Mouse (Mus musculus) R1 (cell line): ENCODE data around the gene Prss22.
"Not testable (repeated sequence)": the region's sequence is repeated elsewhere in the genome, so short reads cannot be mapped to it uniquely, and the experiment has no call there.

ENCODE experiments used
- DNase-seq: peaks from one replicate; pipeline ENCODE4 v3.0.0-alpha.2; 2018; ENCODE audit warnings: low read depth, low spot score

Gene Prss22

DNA sequence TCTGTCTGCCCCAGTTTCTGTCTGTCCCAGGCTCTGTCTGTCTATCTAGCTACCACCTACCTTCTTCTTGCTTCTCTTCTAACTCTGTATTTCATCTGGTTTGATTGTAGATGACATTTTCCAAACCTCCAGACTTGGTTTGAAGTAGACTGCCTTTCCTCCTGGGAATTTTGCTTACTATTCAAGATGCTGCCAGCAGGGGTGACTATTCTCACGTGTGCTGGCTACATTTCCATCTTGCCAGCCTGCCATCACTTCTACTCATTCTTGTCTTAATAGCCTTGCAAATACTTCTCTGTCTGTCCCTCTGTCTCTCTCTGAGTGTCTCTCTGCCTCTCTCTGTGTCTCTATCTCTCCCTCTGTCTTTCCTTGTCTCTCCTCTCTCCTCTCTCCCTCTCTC is 2.5 kb downstream of the Prss22 start:
- DNase-seq, result no peak

- no peak for DNase-seq
Observed at GRCm38 (mm10) chr17:23994667-23995066, 3.2 kb downstream of the Prss22 start.

DNA sequence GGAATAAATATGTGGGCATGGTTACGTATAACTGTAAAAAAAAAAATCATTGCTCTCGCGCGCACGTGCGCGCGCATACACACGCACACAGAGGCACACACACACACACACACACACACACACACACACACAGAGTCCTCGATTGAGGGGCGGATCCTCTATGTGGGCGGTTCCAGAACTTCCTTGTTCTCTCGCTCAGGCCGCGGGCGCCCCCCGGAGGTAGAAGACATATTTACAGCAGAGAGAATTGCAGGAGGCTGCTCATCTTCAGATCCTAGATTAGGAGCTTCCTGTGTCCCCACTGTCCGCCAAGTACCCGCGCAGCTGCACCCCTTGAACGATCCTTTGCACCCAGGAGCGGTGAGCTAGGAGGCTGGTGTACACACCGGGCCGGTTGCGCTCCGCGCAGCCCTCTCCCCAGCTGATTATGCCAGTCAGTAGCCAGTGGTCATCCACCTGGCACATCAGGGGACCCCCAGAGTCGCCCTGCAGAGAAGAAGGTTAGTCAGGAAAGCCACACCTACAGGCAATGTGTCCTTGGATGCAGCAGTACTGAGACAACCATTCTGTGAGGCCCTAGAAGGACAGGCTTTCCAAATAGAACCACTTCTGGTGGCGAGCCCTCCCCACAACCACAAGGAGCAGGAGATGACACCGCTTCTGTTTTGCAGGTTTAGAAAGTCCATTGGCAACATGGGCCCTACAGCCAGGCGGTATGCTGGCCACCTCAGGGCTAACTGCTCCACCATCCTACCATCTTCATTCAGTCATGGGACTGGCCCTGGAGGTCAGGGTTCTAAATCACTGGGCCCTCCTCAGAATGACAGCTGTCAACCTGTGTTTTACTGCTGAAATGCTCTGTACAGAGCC is 4.1 kb downstream of the Prss22 start:
- DNase-seq, result peak; percentile 96

DNA sequence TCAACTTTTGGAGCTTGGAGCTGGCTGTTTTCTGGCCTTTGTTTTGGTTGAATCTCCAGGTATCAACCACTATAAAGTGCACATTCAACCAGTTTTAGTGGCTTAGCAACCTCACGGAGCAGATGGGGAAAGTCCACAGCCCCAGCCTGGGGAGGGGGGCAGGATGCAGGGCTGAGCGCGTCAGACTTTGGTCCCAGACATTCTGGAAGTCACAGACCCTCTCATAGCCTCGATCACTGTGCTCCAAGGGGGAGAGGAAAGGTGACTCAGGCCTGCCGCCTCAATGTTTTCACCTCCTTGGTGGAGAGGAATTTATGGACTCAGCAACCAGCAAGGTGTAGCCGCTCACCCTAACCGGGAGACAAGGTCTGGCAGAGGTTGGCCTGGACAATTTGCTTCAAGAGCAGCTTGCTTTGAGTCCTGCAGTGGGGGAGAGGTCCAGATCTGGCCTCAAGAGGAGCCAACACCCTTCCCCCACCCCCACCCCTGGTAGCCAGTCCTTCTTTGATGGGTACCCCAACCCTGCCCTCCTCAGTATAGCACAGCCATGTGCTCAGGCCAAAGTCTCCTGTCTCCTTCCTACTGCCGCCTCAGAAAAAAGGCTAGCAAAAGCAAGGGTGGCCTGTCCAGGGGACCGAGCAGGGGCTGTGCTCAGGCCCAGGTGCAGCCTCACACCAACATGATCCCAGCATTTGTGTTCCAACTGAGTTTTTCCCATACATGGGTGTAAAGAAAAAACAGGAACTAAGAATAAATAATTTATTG is 4.9 kb downstream of the Prss22 start:
- DNase-seq, result peak; percentile 31

DNA sequence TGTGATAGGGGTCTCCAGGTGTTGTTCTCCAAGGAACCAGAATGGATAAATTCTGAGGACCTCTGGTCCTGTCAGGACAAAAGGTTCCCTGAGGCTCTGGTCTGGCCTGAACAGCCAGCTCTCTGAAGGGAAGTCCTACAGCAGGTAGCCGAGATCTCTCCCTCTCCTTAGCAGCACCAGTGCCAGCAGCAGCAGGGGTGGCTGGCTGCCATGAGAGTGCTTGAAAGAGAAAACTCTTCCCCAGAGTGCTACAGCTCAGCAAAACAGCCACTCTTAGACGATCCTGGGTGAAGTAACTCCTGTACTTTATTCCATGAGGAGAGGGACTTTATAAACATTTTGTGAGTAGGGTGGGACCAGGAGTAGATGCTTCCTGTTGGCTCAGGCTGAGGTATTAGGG is 8.1 kb downstream of the Prss22 start:
- DNase-seq, result no peak

DNA sequence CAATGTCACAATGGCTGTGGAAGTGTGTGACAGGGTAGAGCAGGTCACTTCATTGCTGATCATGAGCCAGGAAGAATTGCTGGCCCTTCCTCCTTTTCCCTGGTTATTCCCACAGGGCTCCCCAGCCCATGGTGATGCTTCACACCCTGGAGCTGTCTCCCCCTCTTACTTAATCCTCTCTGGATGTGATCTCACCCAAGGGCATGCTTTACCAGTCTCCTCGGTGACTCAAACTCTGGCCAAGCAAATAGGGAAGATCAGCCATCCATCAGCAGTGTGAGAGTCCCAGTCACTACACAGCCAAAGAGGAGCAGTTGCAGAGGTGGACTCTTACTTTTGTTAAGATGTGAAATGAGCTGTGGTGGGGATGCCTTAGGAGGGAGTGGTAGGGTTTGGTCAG is 12.9 kb downstream of the Prss22 start:
- no peak for DNase-seq

DNA sequence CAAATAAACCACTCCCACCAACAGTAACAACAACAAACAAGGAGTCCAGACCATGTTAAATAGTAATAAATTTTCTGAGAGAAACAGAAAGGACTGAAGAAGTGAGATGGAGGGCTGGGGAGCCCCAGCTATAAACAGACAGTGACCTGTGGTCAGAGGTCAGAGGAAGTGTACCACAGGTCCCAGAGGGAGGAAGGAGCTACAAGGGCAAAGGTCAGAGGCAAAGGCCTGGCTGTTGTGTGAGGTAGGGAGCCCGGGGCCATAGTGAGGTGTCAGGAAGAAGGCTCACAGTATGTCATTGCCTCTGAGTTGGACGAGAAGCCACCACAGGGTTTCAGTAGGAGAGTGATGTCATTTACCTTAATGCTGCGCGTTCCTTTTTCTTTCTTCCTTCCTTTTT is 15.0 kb downstream of the Prss22 start:
- no peak for DNase-seq

DNA sequence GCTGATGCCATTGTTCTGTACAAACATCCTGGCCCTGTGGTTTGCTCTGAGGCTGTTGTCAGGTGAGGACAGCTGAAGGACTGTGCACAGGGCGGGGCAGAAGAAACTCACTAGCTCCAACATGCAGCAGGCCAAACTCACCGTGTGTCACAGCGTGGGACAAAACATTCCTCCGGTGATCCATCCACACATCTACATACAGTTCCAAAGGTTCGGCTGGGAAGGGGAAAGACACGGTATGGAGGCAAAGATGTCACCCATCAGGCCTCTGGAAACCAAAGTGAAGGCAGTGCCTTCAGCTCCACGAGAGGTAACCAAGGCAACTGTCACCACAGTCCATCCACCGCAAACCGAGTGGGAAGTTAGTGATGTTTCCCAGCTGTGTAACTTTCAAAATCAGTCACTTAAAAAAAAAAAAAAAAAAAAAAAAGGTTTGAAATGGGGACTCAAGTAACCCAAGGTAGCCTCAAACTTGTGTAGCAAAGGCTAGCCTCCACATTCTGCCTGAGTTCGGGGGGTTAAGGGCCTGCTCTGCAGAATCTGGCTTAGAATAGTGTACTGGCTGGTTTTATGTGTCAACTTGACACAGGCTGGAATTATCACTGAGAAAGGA is 17.5 kb downstream of the Prss22 start, which contains the start of gene Prss30:
TSS of gene Prss30 (minus strand) at position 270 of the 613 bp plus-strand sequence.
- DNase-seq, result peak; percentile 29

- DNase-seq, result no peak
Observed at GRCm38 (mm10) chr17:23979471-23979870, 18.4 kb downstream of the Prss22 start.

DNA sequence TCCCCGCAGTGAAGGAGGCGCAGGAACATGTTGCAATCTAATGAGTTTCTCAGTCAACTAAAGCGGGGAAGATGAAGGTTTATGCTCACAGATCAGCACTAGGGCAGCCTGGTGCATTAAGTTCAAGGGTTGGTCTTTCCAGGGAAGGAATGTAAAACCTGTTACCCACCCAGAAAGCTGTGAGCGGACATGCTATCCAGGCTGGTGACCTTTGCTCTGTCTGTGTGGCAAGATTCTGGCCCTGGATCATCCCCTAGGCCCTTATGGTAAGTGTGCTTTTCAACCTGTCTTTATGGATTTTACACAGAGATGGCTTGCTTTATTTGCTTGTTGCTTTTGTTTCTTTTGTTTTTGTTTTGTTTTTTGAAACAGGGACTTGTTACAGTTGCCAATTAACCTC is 21.2 kb downstream of the Prss22 start:
- no peak for DNase-seq

DNA sequence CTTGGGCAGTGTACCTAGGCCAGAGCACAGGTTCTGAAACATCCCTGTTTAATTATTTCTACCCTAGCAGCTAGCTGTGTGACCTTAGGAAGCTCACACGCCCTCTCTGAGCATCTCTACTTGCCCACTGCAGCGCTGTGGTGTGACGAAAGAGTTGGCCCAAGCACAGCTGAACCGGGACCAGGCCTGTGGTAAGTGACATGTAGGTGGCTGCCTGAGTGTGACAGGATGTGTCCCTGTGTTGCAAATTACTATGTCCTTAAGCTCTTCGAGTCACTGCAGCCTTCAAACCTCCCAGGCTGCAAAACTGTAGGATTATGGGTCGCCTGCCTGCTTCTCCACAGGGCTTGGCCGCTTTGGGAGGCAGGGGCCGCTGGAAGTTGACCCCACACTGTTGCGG is 26.6 kb downstream of the Prss22 start:
- no peak for DNase-seq

GRCm38 (mm10) chr17:23969231-23969630 is 28.7 kb downstream of the Prss22 start:
- peak; percentile 80 for DNase-seq

DNA sequence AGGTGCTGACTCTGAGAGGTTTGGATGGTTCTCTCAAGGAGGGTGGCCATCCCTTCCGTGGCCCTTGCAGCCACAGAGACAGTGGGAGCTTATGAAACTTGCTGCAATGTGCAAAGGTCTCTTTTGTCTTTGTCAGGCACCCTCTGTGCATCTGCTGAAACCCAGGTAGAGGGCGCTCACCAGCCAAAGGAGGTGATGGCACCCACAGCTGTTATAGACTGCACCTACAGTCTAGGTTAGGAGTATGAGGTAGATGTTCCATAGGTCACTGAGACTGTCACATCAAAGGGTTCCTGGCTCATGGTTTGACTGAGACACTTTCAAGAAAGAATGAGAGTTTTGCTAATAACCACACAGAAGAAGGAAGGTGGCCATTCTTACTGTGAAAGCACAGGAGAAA is 29.1 kb downstream of the Prss22 start:
- peak; percentile 52 for DNase-seq

DNA sequence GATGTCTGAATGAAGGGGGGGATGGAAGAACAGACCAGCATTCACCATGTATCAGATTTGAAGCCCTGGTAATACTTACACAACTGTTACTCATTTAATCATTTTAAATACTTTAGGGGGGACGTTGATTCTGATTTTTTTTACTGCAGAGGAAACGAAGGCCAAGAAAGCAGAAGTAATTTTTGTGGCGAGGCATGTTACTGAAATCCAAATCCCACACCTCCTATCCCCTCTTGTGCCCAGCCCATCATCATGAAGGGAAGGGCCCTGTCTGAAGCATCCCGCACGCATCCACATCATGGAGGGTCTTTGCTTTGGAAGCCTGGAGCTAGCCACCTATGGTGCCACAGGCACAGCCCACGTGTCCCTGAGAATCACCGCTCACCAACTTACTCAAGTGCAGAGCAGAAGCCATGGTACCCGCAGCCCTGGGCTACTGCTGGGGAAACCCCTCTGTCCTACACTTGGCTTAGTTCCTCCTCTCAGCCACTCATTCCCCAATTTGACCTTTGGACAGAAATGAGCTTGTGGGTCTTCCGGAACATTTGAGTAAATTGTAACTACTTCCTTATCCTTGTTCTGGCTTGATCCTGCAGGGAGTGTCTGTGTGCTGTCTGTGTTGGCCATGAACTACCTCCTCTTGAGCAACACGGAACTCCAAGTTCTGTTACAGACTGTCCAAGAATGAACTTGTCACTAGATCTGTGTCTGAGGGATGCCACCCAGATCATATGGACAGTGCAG is 31.1 kb downstream of the Prss22 start:
- DNase-seq, result no peak

GRCm38 (mm10) chr17:23965805-23966425 is 32.0 kb downstream of the Prss22 start:
- DNase-seq, result peak; percentile 55

DNA sequence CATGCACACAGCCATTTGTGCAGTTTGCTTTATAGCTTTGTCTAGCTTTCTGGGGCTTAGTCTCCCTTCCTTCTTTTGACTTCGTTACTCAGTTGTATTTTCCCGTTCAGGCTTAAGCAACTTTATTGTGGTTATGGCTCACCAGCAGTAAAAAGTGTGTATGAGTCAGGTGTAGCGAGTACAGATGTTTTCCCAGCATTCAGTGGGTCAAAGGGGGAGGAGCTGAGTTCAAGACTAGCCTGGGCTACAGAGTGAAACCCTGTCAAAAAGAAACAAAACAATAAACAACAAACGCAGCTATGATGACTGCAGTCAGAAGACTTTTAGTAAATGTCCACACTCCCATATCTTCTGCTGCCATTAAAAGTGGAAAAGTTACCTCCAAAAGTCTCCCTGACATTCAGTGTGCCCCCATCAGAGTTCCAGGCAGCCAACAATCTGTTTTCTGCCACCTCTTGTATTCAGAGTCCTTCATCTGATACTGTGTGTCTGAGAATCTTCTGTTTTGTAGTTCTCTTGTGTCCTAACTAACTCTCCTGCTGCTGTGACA is 36.3 kb downstream of the Prss22 start:
- no peak for DNase-seq

DNA sequence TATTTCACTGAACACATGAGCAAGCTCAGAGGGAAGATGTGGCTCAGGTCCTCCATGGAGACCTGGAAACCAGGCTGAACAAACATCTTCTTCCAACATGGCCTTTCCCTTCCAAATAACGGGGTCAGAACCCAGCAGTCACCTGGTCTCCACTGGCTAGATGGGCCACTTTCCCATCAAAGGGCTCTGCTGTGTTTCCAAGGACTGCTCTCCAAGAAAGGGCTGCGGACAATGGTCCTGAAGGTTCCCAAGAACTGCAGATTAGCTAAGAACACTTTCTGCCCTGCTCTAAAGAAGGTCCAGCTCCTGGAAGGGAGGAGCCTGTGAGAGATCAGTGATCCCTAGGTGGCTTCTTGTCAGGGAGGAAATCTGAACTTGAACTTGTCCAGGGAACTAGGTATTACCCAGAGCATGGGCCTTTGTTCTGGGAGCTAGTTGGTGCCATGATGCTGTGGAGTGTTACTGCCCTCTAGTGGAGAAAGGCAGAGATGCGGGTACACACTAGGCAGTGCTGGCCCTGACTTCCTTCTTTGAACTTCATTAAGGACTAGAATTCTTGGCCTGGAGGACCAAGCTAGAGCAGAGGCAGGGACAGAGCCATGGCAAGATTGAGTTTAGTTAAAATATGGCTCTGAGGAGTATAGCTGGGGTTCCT is 37.7 kb downstream of the Prss22 start:
- DNase-seq, result peak; percentile 84

GRCm38 (mm10) chr17:23955174-23955573 is 42.7 kb downstream of the Prss22 start, which contains the start of gene Sbpl:
TSS of gene Sbpl (minus strand) at chr17:23955274.
- DNase-seq, result no peak

DNA sequence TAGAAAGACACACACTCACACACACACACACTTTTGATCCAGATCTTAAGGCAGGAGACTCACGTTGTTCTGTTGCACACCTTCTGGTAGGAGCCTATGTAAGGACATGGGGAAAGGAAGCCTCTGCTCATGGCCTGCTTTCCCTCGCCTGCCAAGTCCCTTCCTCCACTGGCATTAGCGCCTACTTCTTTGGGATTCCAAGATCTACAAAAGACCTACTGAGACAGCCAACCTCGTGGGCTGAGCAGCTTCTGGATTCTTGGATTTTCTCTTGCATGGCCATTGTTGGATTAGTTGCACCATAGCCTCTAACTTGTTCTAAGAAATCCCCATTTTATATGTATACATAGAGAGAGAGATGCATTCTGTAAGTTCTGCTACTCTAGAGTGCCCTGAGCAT is 47.1 kb downstream of the Prss22 start:
- not testable (repeated sequence) for DNase-seq

GRCm38 (mm10) chr17:23949068-23949467 is 48.8 kb downstream of the Prss22 start:
- no peak for DNase-seq
